Mouse (Mus musculus): ENCODE results near the gene Cdca8. TPM values are rescaled to one million over a fixed set of nuclear protein-coding genes. Genes with fewer than 3 reads are reported as not detected.

The Cdca8 gene
- polyA plus RNA-seq, 1 experiment from 2014 or later, result 293 TPM

- Histone ChIP-seq H3K27ac (0 out of 2 replicates have a peak overlapping the region, but pooled peaks have one; percentile 15), H3K4me1 (peaks cover 12% of the 10 kb centered on the region), H3K36me3 (replicated peaks) (0 out of 2 replicates have a peak, but pooled peaks cover 2% of the 10 kb centered on the region), H3K9me3 (no peaks in the 10 kb centered on the region), H3K4me3 (no peak overlapping the region), H3K27me3 (ENCODE audit: poor library complexity, severe bottlenecking) (0 out of 2 replicates have a peak, but pooled peaks cover 3% of the 10 kb centered on the region)
- 89% methylated on average over 3 of the region's 3 CpGs for WGBS
- no peak for DNase-seq (ENCODE audit: extremely low spot score, low spot score)
Measured at GRCm38 (mm10) chr4:124949488-124949887, 10.4 kb upstream of the Cdca8 start.

- H3K27ac ChIP-seq, result 0 out of 2 replicates have a peak overlapping the region, but pooled peaks have one; percentile 20
- H3K4me3 ChIP-seq, result no peak overlapping the region
- 65% methylated on average over 2 of the region's 2 CpGs for WGBS
Measured at GRCm38 (mm10) chr4:124944961-124945360, 5.8 kb upstream of the Cdca8 start.

DNA sequence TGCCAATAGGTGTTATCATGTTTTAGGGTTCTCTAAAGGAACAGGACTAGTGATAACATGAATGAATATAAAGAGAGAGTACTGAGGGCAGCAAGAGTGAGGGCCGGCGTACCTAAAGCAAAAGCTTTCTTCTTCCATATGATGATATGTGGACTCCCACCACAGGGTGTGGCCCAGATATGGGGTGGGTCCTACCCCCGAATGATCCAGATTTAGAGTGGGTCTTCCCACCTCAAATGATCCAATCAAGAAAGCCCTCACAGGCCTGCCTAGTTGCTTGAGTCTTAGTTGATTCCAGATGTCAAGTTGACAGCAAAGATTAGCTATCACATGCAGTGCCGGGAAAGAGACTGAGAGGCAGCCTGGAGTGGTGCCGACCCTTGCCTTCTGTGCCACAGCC, 4.7 kb upstream of the Cdca8 start:
- Histone ChIP-seq H3K36me3 (replicated peaks) (peaks cover 45% of the 10 kb centered on the region), H3K4me3 (no peak overlapping the region), H3K4me1 (peaks cover 12% of the 10 kb centered on the region), H3K27me3 (ENCODE audit: poor library complexity, severe bottlenecking) (no peaks in the 10 kb centered on the region), H3K9me3 (no peaks in the 10 kb centered on the region), H3K27ac (no peak overlapping the region)
- DNase-seq (ENCODE audit: extremely low spot score, low spot score), result no peak
- 75% methylated on average over 5 of the region's 5 CpGs for WGBS

More at GRCm38 (mm10) chr4:124944961-124945360, 5.8 kb upstream of the Cdca8 start:
- peaks cover 12% of the 10 kb centered on the region for H3K4me1 ChIP-seq
- H3K9me3 ChIP-seq, result no peaks in the 10 kb centered on the region
- H3K27me3 ChIP-seq (ENCODE audit: poor library complexity, severe bottlenecking), result no peaks in the 10 kb centered on the region
- no peak for DNase-seq (ENCODE audit: extremely low spot score, low spot score)
- H3K36me3 ChIP-seq (replicated peaks), result peaks cover 33% of the 10 kb centered on the region

GRCm38 (mm10) chr4:124943022-124943421, 3.9 kb upstream of the Cdca8 start:
- H3K27ac ChIP-seq, result no peak overlapping the region
- H3K27me3 ChIP-seq (ENCODE audit: poor library complexity, severe bottlenecking), result no peaks in the 10 kb centered on the region
- H3K4me1 ChIP-seq, result peaks cover 16% of the 10 kb centered on the region
- 12% methylated on average over 4 of the region's 4 CpGs for WGBS
- no peak overlapping the region; the same call in 1 of the 2 replicates for H3K4me3 ChIP-seq
- peak; percentile 81 for DNase-seq (ENCODE audit: extremely low spot score, low spot score)
- peaks cover 52% of the 10 kb centered on the region for H3K36me3 ChIP-seq (replicated peaks)
- no peaks in the 10 kb centered on the region for H3K9me3 ChIP-seq

GRCm38 (mm10) chr4:124936613-124937471, 2.3 kb downstream of the Cdca8 start, which contains the start of gene 9930104L06Rik:
TSS of gene 9930104L06Rik (plus strand) at chr4:124937048.
- H3K4me3 ChIP-seq, result peak within 1 kb of the TSS; percentile 93
- no peaks in the 10 kb centered on the region for H3K27me3 ChIP-seq (ENCODE audit: poor library complexity, severe bottlenecking)
- peaks cover 29% of the 10 kb centered on the region for H3K4me1 ChIP-seq
- DNase-seq (ENCODE audit: extremely low spot score, low spot score), result peak; percentile 93
- peaks cover 42% of the 10 kb centered on the region for H3K36me3 ChIP-seq (replicated peaks)
- H3K9me3 ChIP-seq, result no peaks in the 10 kb centered on the region
- peak within 1 kb of the TSS; percentile 94 for H3K27ac ChIP-seq
- under 1% methylated on average over 52 of the region's 52 CpGs for WGBS

- WGBS, result 92% methylated on average over 5 of the region's 5 CpGs
- no peaks in the 10 kb centered on the region for H3K9me3 ChIP-seq
- peaks cover 83% of the 10 kb centered on the region for H3K36me3 ChIP-seq (replicated peaks)
- no peaks in the 10 kb centered on the region for H3K27me3 ChIP-seq (ENCODE audit: poor library complexity, severe bottlenecking)
- no peaks in the 10 kb centered on the region for H3K4me1 ChIP-seq
- H3K4me3 ChIP-seq, result no peak overlapping the region
- DNase-seq (ENCODE audit: extremely low spot score, low spot score), result no peak
- H3K27ac ChIP-seq, result no peak overlapping the region
Measured at GRCm38 (mm10) chr4:124928102-124928501, 11.0 kb downstream of the Cdca8 start.

DNA sequence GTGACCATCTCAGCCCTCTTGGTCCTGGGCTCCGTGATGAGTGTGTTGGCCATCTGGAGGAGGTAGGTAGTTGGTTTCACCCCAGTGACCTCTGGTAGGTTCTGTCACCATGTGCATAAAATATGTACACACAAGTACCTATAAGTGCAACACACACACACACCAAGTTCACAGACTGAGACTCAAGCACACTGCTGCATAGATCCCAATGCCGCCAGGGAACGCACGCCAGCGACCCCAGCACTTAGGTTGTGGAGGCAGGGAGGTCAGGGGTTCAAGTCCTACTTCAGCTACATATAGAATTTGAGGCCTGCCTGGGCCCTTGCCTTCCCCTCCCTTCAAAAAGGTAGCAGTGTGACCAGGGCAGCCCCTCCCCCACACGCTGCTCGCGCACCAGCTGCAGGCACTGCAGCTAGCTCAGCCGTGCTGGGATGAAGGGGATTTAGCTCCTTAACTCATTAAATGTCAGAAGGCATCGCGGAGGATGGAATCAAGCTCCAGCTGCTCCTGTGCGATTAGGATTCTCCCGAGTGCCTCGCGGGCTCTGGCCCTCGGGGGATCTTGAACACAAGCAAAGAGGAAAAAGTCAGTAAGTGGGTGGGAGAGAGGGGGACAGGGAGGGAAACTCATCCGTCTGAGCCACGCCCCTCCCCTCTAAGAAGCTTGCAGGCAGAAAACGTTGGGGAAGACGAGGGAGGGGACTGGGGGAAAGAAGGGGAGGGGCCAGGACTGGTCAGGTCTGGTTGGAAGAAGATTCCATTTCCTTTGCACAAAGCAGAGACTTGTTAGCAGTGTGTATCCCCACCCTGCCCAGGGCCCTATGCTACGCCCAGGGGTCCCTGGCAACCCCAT, 32.9 kb downstream of the Cdca8 start:
- DNase-seq (ENCODE audit: extremely low spot score, low spot score), result peak; percentile 76
- Histone ChIP-seq H3K4me1 (peaks cover 37% of the 10 kb centered on the region), H3K9me3 (no peaks in the 10 kb centered on the region), H3K27me3 (ENCODE audit: poor library complexity, severe bottlenecking) (peaks cover 16% of the 10 kb centered on the region), H3K36me3 (replicated peaks) (no peaks in the 10 kb centered on the region), H3K4me3 (peak overlapping the region; percentile 47), H3K27ac (peak overlapping the region; percentile 84)
- WGBS, result 5% methylated on average over 21 of the region's 21 CpGs

DNA sequence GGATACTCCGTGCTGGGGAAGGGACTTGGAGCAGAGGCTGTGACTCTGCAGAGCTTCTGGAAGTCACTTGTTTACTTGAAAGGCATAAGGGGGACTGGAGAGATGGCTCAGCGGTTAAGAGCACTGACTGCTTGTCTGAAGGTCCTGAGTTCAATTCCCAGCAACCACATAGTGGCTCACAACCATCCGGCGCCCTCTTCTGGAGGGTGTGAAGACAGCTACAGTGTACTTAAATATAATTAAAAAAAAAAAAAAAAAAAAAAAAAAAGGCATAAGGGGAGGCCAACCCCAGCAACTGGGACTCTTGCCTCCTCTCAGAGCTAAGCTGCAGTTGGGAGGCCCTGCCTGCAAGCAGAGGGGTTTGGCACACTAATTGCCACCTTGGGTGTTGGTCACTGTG, 33.7 kb downstream of the Cdca8 start:
- H3K4me3 ChIP-seq, result no peak overlapping the region
- peaks cover 16% of the 10 kb centered on the region for H3K27me3 ChIP-seq (ENCODE audit: poor library complexity, severe bottlenecking)
- DNase-seq (ENCODE audit: extremely low spot score, low spot score), result no peak
- H3K9me3 ChIP-seq, result no peaks in the 10 kb centered on the region
- 72% methylated on average over 4 of the region's 4 CpGs for WGBS
- peak overlapping the region; percentile 84 for H3K27ac ChIP-seq
- no peaks in the 10 kb centered on the region for H3K36me3 ChIP-seq (replicated peaks)
- H3K4me1 ChIP-seq, result peaks cover 37% of the 10 kb centered on the region

DNA sequence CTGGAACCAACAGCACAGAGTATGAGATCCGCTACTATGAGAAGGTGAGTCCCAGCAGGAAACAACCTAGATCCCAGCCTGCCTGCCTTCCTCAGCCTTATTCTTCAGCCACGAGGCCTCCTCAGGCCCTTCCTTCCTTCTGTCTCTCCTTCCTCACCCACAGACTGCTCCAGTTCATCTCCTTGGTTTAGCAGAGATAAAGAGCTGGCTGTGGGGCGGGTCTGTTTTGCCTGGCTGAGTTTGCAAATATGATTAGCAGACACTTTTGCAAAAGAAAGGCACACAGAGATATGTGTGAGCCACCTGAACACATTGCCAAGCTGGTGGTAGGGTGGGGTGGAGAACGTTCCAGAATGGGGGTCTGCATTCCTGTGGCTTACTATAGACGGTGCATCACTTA, 39.2 kb downstream of the Cdca8 start:
- H3K27ac ChIP-seq, result peak overlapping the region; percentile 58; the same call in 1 of the 2 replicates
- peaks cover 63% of the 10 kb centered on the region for H3K27me3 ChIP-seq (ENCODE audit: poor library complexity, severe bottlenecking)
- H3K36me3 ChIP-seq (replicated peaks), result no peaks in the 10 kb centered on the region
- H3K4me1 ChIP-seq, result peaks cover 52% of the 10 kb centered on the region
- no peak for DNase-seq (ENCODE audit: extremely low spot score, low spot score)
- H3K4me3 ChIP-seq, result 0 out of 2 replicates have a peak overlapping the region, but pooled peaks have one; percentile 9
- WGBS, result 60% methylated on average over 5 of the region's 5 CpGs
- no peaks in the 10 kb centered on the region for H3K9me3 ChIP-seq

DNA sequence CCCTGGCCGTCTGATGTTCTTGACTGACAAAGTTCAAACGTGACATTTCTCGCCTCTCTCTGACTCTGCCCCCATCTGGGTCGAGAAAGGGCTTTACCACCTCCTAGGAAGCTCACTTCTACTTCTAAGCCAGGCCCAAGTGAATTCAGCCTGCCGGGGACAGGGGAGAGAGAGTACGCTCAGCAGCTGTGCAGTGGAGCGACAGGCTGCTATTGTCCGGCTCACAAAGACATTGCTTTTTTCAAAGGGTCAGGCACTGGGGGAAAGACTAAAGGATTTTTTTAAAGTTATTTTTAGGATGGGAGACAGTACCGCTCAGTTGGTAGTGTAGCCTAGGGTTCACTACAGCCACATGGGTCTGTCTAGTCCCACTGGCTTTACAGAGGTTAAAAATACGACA, 40.7 kb downstream of the Cdca8 start:
- Histone ChIP-seq H3K27ac (peak overlapping the region; percentile 36), H3K4me3 (no peak overlapping the region), H3K4me1 (peaks cover 62% of the 10 kb centered on the region), H3K27me3 (ENCODE audit: poor library complexity, severe bottlenecking) (peaks cover 77% of the 10 kb centered on the region), H3K36me3 (replicated peaks) (no peaks in the 10 kb centered on the region), H3K9me3 (no peaks in the 10 kb centered on the region)
- WGBS, result 17% methylated on average over 10 of the region's 10 CpGs
- DNase-seq (ENCODE audit: extremely low spot score, low spot score), result peak; percentile 49

DNA sequence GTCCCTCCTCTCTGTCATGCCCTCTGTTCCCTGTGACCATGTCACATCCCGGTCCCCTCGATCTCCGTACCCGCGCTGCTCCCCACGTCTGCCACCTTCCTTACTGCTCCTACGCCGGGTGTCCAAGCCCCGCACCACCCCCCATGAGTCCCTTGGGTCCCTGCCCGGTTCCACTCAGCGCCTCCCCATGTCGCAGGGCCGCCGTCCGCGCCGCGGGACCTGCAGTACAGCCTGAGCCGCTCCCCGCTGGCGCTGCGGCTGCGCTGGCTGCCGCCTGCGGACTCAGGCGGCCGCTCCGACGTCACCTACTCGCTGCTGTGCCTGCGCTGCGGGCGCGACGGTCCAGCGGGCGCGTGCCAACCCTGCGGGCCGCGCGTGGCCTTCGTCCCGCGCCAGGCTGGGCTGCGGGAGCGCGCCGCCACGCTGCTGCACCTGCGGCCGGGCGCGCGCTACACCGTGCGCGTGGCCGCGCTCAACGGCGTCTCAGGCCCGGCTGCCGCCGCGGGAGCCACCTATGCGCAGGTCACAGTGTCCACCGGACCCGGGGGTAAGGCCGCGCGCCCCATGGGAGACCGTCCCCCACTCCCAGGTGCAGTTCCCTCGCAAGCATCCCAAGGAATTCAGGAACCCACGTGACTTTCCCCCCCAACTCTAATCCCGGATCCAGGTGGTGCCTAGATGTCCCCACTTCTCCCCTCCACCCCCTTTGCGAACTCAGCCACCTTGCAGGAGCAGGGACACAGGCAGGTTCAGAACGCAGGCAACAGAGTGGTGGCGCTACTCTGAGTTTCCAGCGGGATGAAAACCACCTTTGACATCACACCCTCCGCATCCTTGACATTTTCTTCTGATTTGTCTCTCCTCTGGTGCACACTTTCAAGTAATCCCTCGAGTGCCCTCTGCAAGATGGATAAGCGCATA, 44.3 kb downstream of the Cdca8 start:
- Histone ChIP-seq H3K9me3 (no peaks in the 10 kb centered on the region), H3K27ac (peak overlapping the region; percentile 58; the same call in 1 of the 2 replicates), H3K4me1 (peaks cover 46% of the 10 kb centered on the region), H3K4me3 (peak overlapping the region; percentile 63), H3K27me3 (ENCODE audit: poor library complexity, severe bottlenecking) (peaks cover 91% of the 10 kb centered on the region), H3K36me3 (replicated peaks) (no peaks in the 10 kb centered on the region)
- no peak for DNase-seq (ENCODE audit: extremely low spot score, low spot score)
- WGBS, result 1% methylated on average over 83 of the region's 83 CpGs

DNA sequence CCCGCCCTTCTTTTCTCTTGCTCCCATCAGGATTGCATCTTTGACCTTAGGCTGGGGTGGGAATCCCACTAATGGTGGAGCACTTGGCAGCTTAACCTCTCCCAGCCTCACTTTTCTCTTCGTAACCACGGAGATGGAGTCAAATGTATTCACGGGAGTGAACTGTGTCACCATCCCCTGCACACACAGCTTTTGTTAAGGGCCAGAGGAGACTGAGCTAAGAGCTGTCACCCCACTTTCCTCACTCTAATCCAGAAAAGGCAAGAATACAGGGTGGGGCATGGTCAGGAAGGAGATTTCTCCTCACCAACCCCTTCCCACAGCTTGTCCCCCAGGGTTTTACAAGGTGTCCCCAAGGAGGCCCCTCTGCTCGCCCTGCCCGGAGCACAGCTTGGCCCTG, 45.3 kb downstream of the Cdca8 start:
- Histone ChIP-seq H3K27me3 (ENCODE audit: poor library complexity, severe bottlenecking) (peaks cover 84% of the 10 kb centered on the region), H3K4me1 (peaks cover 36% of the 10 kb centered on the region), H3K4me3 (peak overlapping the region; percentile 63), H3K9me3 (no peaks in the 10 kb centered on the region), H3K27ac (no peak overlapping the region), H3K36me3 (replicated peaks) (no peaks in the 10 kb centered on the region)
- WGBS, result 34% methylated on average over 6 of the region's 6 CpGs
- no peak for DNase-seq (ENCODE audit: extremely low spot score, low spot score)

All from forebrain, embryonic 10.5 days (tissue).